Mouse (Mus musculus): ENCODE measurements around the gene Hes3. TPM values are rescaled to one million over a fixed set of nuclear protein-coding genes. Genes with fewer than 3 reads are reported as not detected.

The Hes3 gene
- not detected for total RNA-seq (2021)
- long read RNA-seq, experiment 1, result 0 reads
- long read RNA-seq, experiment 2, result 0 reads

DNA sequence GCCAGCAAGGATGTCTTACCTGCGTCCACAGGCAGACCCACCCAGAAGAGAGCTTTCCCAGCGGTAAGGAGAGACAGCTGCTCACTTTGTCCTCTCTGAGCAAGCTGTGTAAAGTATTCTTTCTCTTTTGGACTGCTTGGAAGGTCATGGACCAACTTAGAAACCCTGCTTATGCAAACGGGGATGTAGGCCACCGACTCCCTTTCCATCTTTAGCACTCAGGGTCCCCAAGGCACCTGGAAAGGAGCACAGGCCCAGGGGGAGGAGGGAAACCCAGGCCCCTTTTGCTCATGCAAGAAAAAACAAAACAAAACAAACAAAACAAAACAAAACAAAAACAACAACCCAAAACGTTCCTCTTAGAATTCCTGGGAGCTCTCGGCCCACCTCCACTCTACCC is at the start of gene Hes3:
Gene Hes3, minus strand, starts transcription at position 101 of the 400 bp plus-strand sequence.
- no peak for DNase-seq

DNA sequence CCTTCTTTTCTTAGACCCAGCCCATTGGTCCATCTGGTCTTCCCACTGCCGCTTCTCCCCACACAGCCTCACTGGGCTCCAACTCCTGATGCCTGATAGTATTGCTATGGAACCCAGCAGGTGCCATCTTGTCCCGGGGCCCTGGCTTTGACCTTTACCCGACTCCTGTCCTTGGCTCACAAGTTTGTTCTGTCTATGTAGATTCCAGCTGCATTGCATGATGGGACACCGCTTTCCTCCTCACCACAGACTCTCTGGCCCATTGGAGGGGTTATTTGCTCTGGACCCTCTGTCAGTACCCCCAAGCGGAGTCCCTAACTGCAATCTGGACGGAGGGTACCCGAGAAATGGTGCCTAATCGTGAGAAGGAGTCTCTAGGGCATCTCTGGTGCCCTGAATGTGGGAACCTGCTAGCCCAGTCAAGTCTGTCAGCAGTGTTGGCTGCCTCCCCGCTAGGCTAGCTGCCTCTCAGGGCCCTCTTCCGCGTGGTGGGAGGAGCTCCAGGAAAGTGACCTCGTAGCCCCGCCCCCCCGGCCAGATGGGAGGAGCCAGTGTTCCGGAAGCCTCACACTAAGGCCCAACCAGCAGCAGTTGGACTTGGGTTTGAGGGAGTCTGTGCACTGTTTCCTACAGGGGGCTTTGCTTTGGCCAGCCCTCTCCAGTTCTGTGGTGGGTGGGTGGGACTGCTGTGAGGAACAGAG is 49.3 kb upstream of the Hes3 start:
- DNase-seq, result no peak

DNA sequence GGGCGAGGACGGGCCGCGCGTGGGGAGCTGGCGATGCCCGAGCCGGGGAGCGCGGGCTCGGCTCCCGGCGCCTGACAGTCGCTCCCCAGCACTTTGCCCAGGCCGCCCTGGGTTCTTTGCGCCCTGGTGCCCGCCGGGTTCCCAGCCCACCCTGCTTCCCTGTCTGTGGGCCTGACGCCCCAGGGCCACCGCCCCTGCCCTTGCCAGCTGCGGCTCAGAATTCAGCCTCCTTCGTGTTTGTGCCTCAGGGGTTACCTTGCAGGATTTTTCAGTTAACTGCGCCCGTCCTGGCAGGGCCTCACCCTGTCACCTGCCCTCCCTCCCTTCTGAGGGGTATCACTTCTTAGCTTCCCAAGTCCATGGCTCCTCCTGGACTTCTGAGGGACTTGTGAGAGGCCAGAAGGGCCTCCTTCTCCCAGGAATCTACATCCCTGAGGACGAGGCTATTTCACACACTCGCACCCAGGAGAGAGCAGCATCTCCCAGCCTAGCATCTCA is 47.9 kb upstream of the Hes3 start:
- no peak for DNase-seq

DNA sequence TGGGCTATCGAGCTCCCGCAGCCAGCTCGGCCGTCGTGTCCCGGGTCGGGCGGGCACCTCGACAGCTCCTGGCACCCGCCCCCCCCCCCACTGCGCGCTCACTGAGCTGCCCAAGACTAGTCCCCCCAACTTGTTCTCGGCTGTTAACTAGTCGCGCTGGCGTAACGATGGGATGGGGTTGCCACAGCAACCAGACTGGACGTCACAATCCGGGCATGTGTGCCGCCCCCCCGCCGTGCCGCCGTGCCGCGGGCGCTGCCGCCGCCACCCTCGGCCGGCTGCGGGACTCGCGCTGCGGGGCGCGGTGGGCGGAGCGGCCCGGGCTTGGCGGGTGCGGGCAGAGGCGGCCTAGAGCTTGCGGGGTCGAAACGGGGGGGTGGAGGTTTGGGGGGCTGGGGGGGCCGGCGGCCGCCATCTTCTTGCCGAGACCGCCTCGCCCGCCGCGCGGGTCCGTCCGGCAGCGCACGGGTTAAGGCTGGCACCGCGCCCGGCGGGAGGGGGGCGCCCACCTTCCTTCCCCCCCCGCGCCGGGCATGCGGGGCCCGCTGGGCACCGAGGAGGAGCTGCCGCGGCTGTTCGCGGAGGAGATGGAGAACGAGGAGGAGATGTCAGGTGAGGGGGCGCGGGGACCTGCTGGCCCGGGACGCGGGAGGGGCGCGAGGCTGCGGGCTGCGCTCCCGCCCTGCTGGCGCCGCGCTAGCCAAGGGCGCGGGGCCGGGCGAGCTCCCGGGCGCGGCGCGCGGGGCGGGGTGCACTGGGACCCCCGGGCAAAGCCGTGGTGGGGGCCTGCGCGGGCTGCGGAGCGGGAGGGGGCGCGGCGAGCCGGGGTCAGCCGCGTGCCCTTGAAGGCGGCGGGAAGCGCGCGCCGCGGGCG is 47.2 kb upstream of the Hes3 start, which contains the start of gene Chd5:
Gene Chd5, plus strand, starts transcription at position 233 of the 874 bp plus-strand sequence.
- DNase-seq, result no peak

DNA sequence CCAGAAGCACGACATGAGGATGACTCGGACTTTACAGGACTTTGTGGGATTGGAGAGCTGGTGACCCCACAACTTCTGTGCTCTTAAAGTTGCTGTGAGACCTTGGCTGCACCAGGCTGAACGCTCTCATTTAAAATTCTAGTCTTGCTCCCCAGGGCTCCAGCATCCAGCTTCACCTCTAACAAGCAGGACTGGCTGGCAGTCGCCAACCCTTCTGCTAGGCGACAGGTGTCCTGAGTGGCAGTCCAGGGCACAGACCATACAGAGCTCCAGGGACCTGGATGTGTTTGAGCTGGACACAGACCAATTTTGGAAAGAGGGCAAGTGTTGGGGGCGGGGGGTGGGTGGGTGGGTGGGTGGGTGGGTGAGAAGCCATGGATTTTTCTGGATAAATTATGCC is 46.3 kb upstream of the Hes3 start:
- DNase-seq, result no peak

DNA sequence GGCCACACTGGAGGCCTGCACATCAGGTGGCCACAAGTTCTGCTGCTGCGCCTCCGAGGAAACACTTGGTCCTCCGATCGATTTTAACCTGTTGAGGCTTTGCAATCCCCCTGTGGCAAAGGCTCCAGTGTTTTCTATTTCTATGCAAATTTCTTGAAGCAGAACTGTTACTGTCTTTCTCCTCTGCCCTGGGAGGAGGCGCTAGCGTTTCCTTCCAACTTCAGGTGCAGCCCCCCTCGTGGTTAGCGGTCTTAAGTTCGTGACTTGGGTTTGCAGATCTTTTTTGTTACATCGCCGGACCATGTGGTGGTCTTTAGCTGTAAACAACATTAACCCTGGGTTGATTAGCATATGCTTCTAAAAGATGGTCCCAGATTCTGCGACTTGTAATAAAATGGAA is 42.1 kb upstream of the Hes3 start:
- no peak for DNase-seq

DNA sequence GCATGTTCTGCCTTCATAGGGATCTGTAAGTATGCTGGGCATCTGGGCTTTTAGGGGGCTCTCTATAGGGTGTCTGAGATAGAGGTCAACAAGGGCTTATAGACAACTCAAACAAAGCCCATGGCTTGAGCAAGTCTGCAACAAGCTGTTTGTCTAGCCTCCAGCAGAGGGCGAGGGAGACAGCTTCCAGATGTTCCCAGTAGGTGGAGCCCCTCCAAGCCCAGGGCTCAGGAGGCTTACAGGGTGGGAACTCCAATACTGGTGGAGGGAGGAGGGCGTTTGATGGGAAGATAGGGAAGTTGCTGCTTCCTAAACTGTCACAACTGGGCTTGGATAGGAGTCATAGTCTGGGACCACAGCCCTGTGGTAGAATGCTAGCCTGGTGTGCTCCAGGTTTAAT is 41.5 kb upstream of the Hes3 start:
- DNase-seq, result peak; percentile 63 to 80

DNA sequence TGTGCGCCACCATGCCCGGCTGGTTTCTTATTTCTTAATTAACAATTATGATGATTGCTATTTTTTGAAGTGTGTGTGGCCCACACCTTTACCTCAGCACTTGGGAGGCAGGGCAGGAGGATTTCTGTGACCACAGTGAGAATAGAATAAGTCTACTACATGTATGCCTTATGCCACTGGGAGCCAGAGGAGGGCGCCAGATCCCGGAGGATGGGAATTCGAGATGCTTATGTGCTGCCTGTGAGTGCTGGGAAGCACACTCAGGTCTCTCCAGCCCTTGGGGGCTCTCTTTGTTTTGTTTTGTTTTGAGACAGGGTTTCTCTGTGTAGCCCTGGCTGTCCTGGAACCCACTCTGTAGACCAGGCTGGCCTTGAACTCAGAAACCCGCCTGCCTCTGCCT is 37.2 kb upstream of the Hes3 start:
- peak in 1 of 2 experiments; percentile 53 for DNase-seq

DNA sequence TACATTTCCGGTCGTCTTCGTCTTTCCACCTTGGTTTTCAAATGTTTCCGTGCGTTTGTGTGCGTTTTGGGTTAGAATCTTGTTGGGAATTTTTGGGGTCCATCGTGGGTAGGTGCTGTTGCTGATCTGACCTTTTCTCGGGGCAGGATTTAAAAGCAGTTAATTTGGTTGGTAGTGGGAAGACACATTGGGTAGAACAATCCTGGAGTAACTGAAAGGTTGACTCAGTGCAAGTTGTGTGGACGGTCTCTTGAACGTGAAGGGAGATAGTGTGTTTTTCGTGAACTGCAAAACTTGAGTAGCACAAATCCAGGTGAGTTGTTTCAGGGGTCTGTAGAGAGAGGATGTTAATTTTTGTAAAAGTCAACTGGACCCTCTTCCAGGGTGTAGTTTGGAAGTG is 35.1 kb upstream of the Hes3 start:
- DNase-seq, result no peak

DNA sequence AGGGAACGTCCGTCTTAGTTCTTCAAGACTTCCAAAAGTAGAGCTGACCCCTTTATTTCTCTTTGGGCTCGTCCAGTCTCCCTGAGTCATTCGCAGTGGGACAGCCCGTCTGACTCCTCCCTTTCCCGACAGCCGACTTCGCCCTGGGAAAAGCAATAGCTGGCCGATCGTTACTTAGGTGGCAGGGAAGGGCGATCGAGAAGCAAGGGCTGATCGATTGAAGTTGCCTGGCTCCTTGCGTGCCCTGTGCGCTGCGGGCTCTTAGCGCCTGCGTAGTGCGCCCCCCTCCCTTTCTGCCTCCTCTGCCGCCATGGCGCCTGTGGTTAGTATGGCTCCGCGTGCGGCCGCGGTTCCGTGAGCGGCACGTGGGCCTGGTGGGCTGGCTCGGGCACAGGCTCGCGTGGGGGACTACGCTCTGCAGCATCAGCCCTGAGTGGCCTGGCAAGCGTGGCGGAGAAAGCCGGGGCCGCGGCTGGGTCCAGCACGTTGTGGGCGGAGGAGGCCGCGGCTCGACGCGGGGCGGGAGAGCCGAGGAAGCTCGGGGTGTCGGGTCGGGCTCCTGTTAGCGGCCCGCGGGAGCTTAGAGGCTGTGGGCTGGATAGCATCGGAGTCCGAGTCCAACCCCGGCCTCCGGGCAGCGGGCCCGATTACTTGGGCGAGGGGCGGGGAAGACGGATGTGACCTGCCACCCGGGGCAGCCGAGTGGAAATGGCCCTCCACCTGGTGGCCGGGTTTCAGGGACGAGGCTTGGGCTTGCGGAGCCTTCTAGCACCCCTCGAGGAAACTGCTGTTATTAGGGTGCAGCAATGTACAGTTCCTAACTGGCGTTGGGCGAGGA is 34.3 kb upstream of the Hes3 start, which contains the start of gene Rpl22:
Gene Rpl22, plus strand, starts transcription at position 169 of the 838 bp plus-strand sequence.
- peak; percentile 95 to 97 for DNase-seq

DNA sequence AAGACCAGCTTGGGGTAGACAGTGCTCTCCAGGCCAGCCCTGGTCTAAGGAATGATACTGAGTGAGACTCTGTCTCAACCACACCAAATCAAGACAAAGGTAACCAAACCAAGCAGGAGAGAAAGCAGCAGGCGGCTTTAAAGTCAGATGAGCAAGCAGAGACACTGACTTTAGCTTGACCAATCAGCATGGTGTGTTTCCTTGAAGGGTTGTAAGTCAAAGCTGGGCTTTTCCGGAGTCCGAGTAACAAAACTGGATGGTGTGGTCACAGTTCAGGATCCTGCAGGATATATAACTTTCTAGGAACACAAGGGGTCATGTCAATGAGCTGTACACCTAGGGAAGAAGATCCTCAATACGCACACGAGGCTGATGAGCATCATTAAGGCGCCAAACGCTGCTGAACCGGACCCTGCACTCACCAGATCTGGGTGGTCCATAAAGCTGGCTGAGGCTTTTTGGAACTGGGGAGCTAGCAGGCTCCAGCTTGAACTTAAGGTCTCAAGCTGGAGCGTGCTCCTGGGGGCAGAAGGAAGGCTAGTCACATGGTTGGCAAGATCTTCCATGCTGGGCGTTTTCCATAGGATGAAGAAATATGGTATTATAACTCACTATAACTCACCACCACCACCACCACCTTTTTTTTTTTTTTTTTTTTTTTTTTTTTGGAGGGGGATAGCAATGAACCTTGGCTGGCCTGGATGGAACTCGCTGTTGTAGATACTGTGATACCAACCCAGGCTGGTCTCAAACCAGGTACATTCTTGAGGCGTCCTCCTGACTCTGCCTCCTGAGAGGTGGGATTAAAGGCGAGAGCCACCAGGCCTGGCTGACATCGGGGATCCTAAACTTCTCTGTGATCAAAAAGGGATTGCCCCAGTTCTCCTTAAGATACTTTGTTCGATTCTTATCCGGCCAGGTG is 33.4 kb upstream of the Hes3 start:
- no peak for DNase-seq

DNA sequence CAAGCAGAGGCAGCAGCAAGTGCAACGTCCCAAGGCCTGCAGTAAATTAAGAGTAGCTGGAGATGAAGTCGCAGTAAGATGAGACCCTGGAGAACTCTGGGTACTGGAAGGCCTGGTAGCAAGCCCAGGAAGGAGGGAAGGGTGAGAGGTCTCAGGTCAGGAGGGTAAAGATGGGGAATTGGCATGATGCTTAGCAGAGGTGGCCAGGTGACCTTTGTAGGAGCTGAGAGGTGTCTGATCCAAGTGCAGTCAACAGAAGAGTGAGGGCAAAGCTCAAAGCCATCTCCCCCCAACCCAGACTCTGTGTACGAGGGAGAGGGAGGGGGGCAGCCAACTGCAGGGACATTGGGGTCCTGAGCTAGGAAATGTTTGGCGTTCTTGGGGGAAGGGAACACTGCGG is 30.0 kb upstream of the Hes3 start:
- no peak for DNase-seq

DNA sequence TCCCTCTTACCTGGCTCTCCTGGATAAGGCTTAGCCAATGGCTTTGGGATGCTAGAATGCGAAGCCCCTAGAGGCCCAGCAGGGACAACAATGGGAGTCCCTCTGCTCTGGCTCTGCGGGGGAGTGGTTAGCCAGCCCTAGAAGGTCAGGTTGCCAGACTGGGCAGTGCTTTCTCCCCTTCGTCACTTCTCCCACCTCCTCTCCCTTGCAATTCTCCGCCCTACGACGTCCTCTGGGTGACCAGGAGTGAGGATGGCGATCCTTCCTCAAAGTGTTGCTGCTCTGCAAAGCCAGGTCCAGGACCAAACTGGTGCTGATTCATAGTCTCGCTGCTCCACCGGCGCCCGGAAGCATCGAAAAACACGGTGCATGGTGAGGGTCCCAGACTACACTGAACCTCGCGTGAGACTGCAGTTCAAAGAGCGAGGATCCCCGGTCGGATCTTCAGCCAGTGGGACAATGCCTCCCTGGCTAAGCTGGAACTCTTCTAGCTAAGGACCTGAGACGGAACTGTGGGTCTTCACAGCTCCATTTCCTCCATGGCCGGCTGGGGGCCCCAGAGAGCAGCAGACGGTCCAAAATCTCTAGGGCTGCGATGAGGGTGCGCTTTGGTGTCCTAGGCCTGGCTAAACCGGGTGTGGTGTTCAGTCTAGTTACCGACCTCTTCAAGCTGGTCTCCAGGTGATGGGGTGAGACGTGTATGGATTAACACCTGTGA is 27.2 kb upstream of the Hes3 start, which contains the start of gene Rnf207:
Gene Rnf207, minus strand, starts transcription at position 477 of the 718 bp plus-strand sequence.
- DNase-seq, result peak; percentile 68 to 83

DNA sequence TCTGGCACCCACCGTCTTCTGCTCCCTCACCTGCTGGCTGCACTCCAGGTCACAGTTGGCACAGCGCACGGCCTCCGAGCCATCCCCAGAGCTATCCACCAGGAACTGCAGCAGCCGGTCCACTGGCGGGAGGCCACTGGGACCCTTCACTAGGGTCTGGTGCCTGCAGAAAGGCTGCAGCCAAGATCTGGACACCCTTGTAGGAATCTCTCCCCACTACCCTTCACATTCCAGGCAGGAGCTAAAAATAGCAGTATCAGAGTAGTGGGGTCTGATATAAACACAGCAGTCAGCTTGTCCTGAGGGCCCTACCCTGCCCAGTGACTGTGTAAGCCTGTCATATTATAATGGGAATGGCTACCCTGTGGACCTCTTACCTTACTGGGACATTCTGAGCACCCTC is 26.2 kb upstream of the Hes3 start:
- peak; percentile 38 to 53 for DNase-seq

DNA sequence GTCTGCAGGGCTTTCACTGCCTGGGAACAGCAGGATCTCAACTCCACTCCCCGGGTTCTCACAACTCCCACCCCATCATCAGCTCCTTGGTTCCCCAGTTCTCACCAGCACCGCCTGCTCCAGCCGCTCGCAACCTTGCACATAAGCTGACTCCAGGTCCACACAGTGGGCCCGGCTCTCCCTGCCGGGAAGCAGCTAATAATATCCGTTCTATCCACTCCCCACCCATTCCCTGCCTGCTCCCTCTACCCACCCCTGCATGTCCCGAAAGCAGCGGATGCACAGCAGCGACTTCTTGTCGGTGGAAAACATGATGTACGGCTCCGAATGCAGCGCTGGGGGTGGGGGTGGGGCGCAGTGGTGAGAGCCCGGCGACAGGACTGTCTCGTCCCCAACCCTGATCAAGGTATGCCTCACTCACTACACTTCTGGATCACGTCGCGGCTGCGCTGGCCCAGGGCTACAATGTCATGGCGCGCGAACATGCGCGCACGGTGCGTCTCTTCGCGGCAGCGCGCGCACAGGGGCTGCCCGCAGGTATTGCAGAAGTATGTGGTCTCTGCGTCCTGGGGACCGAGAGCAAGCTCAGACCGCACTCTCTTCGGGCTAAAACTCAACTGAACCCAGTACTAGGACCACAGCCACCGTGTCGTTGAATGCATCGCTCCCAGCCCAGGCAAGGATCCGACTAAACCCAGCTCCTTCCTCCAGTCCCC is 24.2 kb upstream of the Hes3 start:
- peak in 1 of 2 experiments; percentile 18 for DNase-seq

DNA sequence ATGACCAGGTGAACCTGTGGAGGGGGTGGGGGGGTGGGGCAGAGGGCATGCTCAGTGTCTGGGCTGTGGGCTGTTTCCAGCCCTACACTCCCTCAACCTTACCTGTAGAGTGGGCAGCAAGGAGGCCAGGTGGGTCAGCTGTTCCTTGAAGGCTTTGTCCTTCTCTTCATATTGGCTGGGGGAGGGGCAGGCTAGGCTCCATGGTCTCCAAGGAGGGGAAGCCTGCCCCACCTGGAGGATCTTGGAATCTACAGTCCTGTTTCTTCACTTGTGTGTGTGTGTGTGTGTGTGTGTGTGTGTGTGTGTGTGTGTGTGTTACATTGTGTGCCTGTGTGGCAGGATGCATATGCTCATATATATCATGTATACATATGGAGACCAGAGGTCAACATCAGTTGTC is 22.5 kb upstream of the Hes3 start:
- no peak for DNase-seq

DNA sequence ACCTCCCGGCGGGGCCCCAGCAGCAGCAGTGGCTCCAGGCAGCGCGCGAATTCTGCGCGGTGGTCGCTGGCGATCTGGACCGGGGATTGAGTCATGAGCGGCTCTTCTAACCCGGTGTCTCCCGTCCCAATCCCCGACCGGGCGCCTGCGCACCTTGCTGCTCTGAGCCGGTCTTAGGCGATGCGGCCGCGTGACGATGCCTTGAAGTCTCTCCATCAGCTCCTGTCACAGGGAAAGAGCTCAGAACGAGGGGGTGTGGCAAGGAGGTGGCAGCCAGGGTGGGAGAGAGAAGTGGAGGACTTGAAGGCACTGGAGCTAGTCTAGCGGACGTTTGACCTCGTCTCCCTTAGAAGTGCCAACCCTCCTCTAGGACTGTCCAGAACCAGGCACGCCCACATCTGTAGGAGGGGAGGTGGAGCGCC is 21.8 kb upstream of the Hes3 start:
- peak in 1 of 2 experiments; percentile 20 for DNase-seq

DNA sequence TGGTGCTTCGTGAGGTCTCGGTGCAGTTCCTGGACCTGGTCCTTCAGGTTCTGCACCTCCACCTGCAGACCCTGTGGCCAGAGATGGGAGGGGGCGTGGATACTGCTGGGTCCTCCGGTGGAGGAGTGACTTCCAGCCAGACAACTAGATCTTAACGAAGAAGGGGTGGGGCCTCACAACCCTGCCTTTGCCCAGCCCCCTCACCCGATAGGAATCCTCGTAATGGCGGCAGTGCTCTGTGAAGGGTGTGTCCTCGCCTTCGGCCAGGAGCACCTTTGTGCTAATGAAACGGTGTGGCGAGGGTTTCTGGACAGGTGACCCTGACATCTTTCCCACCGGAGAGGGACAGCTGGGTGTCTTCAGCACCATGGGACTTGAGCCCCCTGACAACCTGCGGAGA is 20.7 kb upstream of the Hes3 start:
- DNase-seq, result no peak

DNA sequence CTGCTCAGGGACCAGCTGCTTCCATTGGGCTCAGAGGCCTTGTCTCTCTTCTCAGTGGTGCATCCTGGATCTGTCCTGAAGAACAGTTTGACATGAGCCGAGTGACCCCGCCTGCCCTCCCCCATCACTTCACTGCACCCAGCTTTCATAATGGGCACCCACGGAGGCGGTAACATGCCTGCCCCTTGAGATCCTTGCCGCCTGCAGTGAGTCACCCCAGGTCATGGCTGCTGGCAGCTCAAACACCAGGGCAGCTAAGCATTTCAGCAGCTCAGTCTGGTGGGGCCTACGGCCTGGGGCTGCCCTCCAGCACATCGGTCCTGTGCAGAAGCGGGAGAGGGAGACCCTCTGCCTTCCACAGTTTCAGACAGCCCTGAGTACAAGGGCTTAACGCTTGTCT is 16.1 kb upstream of the Hes3 start:
- no peak for DNase-seq

DNA sequence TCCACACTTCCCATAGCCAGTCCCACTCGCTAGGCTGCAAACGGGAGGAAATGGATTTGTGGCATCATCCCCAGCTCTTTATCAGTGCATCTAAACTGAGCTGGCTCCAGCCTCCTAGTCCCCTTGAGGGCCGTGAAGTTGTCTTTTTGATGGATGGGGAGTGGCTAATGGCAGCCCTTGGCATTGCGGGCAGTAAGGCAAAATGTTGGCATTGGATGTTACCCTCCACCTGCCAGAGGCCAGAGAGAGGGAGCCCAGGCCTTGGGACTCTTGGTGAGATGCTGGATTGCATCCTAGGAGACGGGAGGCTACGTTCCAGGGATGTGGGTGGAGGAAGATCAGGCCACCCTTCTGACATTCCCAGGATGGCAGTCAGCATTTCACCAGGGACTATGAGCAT is 14.5 kb upstream of the Hes3 start:
- no peak for DNase-seq

Data from heart, adult 18-20 months (tissue).